Mouse (Mus musculus): ENCODE data around the gene Pfkm.

Gene Pfkm

DNA sequence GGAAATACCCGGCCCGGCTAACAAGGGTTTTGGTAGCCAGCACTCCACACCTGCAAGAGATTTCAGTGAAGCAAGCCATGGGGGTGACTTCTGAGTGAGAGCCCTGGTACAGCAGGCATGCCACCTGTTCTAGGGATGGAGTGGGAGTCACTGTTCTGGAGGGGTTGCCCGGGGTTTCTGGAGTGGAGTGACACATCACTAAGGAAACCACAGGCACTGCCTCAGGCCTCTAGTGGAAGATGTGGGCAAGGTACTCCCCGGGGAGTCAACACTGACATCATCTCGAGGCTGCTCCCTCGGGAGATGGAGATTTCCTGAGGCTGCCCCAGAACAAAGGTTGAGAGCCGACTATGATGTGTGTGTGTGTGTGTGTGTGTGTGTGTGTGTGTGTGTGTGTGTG, 78.0 kb downstream of the Pfkm start:
- in situ Hi-C loops (cut with MboI, MseI): loop anchor here (10.0 kb wide), 2 partner anchors 454 to 524 kb away; no protein-coding TSS in a partner anchor

DNA sequence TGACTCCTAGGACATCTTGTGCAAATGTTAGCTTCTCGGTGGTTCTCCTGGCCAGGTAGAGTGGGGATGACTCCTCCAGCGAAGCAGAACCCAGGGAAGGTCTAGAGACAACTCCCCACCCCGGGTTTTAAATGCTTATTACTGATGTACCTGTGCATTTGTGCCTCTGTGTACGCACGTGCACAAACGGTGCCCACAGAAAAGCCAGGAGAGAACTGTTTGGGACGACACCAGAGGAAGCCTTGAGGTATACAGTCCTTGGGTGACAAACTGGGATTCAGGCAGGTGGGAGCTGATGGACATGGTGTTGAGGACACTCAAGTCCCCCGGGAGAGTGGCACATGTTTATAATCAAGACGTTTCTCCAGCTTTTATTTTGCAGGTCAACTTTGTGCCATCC, 78.5 kb downstream of the Pfkm start:
- in situ Hi-C loops (cut with MboI, MseI): loop anchor here (10.0 kb wide), 2 partner anchors 454 to 524 kb away; no protein-coding TSS in a partner anchor

DNA sequence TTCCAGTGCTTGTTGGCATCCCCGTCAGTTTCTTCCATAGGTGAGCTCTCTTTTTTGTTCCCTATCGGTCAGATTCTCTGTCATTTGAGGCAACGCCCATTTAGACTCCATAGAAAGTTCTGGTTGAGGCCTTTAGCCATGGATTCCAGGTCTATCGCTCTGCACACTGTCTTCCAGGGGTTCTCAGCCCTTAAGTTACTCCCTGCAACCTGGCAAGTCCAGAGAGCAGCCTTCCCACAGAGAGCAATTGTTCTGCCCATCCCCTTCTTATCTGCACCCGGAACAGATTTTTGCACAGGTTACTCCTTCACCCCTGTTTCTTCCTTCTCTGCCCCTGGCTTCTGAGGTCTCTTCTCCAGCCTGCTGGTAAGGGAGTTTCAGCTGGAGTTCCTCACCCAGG, 79.7 kb downstream of the Pfkm start:
- in situ Hi-C loops (cut with MboI, MseI): loop anchor here (10.0 kb wide), 2 partner anchors 453 to 523 kb away; no protein-coding TSS in a partner anchor

DNA sequence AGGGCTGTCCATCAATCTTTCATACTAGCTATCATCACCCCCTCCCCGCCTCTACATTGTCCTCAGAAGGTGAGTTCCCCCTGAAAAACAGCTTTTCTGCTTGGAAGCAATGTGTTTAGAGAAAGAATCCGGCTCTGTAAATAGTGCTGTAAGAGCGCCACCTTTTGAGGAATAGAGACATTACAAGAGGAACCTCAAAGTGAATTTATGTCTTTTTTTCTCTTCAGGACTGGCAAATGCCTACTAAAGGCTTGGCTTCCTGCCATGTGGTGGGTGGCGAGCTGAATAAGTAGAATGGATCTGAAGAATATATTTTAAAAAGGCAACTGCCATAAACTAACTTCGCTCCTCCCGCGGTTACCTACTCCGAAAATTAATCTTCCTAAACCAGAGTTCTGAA, 81.4 kb downstream of the Pfkm start:
- in situ Hi-C loops (cut with MboI, MseI): loop anchor here (10.0 kb wide), 2 partner anchors 451 to 521 kb away; no protein-coding TSS in a partner anchor

DNA sequence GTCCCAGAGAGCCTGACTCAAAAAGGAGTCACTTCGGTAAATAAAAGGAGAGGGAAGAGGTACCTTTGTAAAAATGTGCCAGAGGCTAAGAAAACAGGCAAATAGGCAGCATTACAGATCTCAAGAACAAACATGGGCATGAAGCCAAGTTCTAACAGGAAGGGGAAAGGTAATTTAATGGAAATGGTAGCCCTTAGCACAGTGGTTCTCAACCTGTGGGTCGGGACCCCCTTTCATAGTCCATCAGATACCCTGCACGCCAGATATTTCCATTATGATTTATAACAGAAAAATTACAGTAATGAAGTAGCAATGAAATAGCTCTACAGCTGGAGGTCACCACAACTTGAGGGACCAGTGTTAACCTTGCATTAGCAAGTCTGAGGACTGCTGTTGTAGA, 84.9 kb downstream of the Pfkm start:
- in situ Hi-C loops (cut with MboI, MseI): loop anchor here (10.0 kb wide), 2 partner anchors 447 to 517 kb away; no protein-coding TSS in a partner anchor

DNA sequence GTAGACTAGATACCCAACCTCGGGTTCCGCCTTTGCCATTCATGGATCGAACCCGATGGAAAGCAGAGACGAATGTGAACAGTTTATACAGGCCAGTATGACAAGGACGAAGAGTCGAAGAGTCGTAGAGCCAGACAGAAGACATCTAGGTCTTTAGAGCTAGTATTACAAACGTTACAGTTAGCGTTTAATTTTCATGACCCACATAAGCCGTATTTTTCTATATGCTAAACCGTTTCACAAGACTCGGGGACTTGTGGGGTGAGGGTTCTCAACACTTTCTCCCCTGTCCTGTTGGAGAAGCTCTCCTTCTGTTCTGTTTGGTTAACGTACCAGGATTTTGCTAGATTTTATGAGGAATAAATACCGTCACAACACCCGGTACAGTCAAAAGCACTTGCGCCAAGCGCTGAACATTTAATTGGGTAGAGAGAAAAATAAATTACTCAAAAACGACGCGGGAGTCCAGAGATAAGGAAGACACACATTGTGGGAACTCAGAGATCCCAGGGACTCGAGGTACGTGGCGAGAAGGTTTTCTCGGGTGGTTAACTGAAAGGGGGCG, 88.3 kb downstream of the Pfkm start:
- in situ Hi-C loops (cut with MboI, MseI): no loop called here

DNA sequence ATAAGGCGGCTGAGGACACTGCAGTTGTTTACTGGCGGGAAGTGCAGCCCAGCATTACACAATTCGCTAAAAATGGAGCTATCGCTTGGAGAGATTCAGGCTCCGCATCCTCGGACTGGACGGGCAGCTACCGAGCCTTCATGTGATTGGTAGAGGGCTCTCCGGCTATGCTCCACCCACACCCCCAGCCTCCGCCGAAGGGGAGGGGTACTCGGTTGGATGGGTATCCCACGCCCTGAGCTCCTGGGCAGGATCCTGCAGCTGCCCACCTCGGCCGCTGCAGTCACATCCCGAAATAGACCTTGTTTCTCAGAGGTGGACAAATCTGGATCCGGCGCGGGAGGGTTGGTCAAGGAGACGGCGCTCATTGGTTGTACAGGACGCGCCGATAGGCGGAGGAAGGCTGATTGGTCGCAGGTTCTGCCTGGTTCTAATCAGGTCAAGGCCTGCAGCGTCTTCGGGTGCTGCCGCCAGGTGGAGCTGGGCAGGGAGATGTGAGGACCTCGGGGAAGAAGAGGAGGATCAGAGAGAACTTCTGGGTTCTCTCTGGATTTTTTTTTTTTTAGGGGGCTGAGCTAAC, 88.8 kb downstream of the Pfkm start:
- in situ Hi-C loops (cut with MboI, MseI): no loop called here

Measured in regulatory T cell (primary cell).